Mouse (Mus musculus): ENCODE measurements around the gene Tuba3b. TPM values are rescaled to one million over a fixed set of nuclear protein-coding genes. Genes with fewer than 3 reads are reported as not detected.

Gene Tuba3b
- polyA plus RNA-seq, 1 experiment from 2014 or later = not detected

- Histone ChIP-seq H3K4me3 (no peak overlapping the region), H3K9me3 (no peaks in the 10 kb centered on the region), H3K27me3 (no peaks in the 10 kb centered on the region), H3K9ac (no peak overlapping the region), H3K36me3 (no peaks in the 10 kb centered on the region), H3K27ac (replicated peaks) (no peak overlapping the region), H3K4me2 (no peak overlapping the region), H3K4me1 (replicated peaks) (0 out of 2 replicates have a peak, but pooled peaks cover 6% of the 10 kb centered on the region)
- ATAC-seq (ENCODE audit: low FRiP score, low read depth) = no peak
- 78% methylated on average over 11 of the region's 11 CpGs for WGBS
Observed at GRCm38 (mm10) chr6:145590501-145591293, 24.9 kb upstream of the Tuba3b start.

- no peak for ATAC-seq (ENCODE audit: low FRiP score, low read depth)
- no peak overlapping the region for H3K4me2 ChIP-seq
- no peak overlapping the region for H3K4me3 ChIP-seq
- no peaks in the 10 kb centered on the region for H3K9me3 ChIP-seq
- no peaks in the 10 kb centered on the region for H3K27me3 ChIP-seq
- no peaks in the 10 kb centered on the region for H3K36me3 ChIP-seq
- H3K4me1 ChIP-seq (replicated peaks) = 0 out of 2 replicates have a peak, but pooled peaks cover 5% of the 10 kb centered on the region
- no peak overlapping the region for H3K9ac ChIP-seq
- 80% methylated on average over 1 of the region's 1 CpGs for WGBS
- no peak overlapping the region for H3K27ac ChIP-seq (replicated peaks)
Observed at GRCm38 (mm10) chr6:145591578-145591977, 24.0 kb upstream of the Tuba3b start.

GRCm38 (mm10) chr6:145592036-145592435, 23.5 kb upstream of the Tuba3b start:
- no peak for ATAC-seq (ENCODE audit: low FRiP score, low read depth)
- Histone ChIP-seq H3K36me3 (no peaks in the 10 kb centered on the region), H3K4me2 (no peak overlapping the region), H3K27me3 (no peaks in the 10 kb centered on the region), H3K9me3 (no peaks in the 10 kb centered on the region), H3K4me1 (replicated peaks) (0 out of 2 replicates have a peak, but pooled peaks cover 5% of the 10 kb centered on the region), H3K4me3 (no peak overlapping the region), H3K9ac (no peak overlapping the region), H3K27ac (replicated peaks) (0 out of 2 replicates have a peak overlapping the region, but pooled peaks have one; percentile 25)
- WGBS = 76% methylated on average over 6 of the region's 6 CpGs

GRCm38 (mm10) chr6:145592531-145592998, 23.0 kb upstream of the Tuba3b start:
- no peaks in the 10 kb centered on the region for H3K9me3 ChIP-seq
- H3K36me3 ChIP-seq = no peaks in the 10 kb centered on the region
- no peaks in the 10 kb centered on the region for H3K27me3 ChIP-seq
- no peak overlapping the region for H3K9ac ChIP-seq
- no peak overlapping the region for H3K4me3 ChIP-seq
- WGBS = 52% methylated on average over 8 of the region's 8 CpGs
- H3K4me2 ChIP-seq = no peak overlapping the region
- H3K27ac ChIP-seq (replicated peaks) = 0 out of 2 replicates have a peak overlapping the region, but pooled peaks have one; percentile 25
- H3K4me1 ChIP-seq (replicated peaks) = 0 out of 2 replicates have a peak, but pooled peaks cover 5% of the 10 kb centered on the region
- ATAC-seq (ENCODE audit: low FRiP score, low read depth) = peak; percentile 51; the same call in 1 of the 2 replicates

GRCm38 (mm10) chr6:145593991-145594390, 21.6 kb upstream of the Tuba3b start:
- H3K27ac ChIP-seq (replicated peaks) = no peak overlapping the region
- no peak for ATAC-seq (ENCODE audit: low FRiP score, low read depth)
- WGBS = 73% methylated on average over 7 of the region's 7 CpGs
- H3K36me3 ChIP-seq = no peaks in the 10 kb centered on the region
- no peaks in the 10 kb centered on the region for H3K27me3 ChIP-seq
- no peaks in the 10 kb centered on the region for H3K9me3 ChIP-seq
- no peak overlapping the region for H3K4me3 ChIP-seq
- no peak overlapping the region for H3K4me2 ChIP-seq
- 0 out of 2 replicates have a peak, but pooled peaks cover 5% of the 10 kb centered on the region for H3K4me1 ChIP-seq (replicated peaks)
- H3K9ac ChIP-seq = no peak overlapping the region

GRCm38 (mm10) chr6:145595905-145596304, 19.7 kb upstream of the Tuba3b start:
- H3K4me3 ChIP-seq = no peak overlapping the region
- no peaks in the 10 kb centered on the region for H3K36me3 ChIP-seq
- no peak overlapping the region for H3K9ac ChIP-seq
- H3K27ac ChIP-seq (replicated peaks) = no peak overlapping the region
- no peaks in the 10 kb centered on the region for H3K9me3 ChIP-seq
- no peak for ATAC-seq (ENCODE audit: low FRiP score, low read depth)
- H3K4me2 ChIP-seq = no peak overlapping the region
- 0 out of 2 replicates have a peak, but pooled peaks cover 5% of the 10 kb centered on the region for H3K4me1 ChIP-seq (replicated peaks)
- H3K27me3 ChIP-seq = no peaks in the 10 kb centered on the region
- 85% methylated on average over 4 of the region's 4 CpGs for WGBS

- H3K27ac ChIP-seq (replicated peaks) = 0 out of 2 replicates have a peak overlapping the region, but pooled peaks have one; percentile 34
- H3K4me3 ChIP-seq = no peak overlapping the region
- no peaks in the 10 kb centered on the region for H3K4me1 ChIP-seq (replicated peaks)
- 68% methylated on average over 11 of the region's 11 CpGs for WGBS
- H3K4me2 ChIP-seq = no peak overlapping the region
- H3K36me3 ChIP-seq = no peaks in the 10 kb centered on the region
- no peaks in the 10 kb centered on the region for H3K9me3 ChIP-seq
- no peak overlapping the region for H3K9ac ChIP-seq
- H3K27me3 ChIP-seq = no peaks in the 10 kb centered on the region
- ATAC-seq (ENCODE audit: low FRiP score, low read depth) = no peak
Observed at GRCm38 (mm10) chr6:145598794-145599555, 16.6 kb upstream of the Tuba3b start.

- WGBS = 22% methylated on average over 2 of the region's 2 CpGs
- Histone ChIP-seq H3K4me3 (no peak overlapping the region), H3K9ac (no peak overlapping the region), H3K9me3 (no peaks in the 10 kb centered on the region), H3K27me3 (no peaks in the 10 kb centered on the region), H3K27ac (replicated peaks) (no peak overlapping the region), H3K4me2 (no peak overlapping the region), H3K4me1 (replicated peaks) (0 out of 2 replicates have a peak, but pooled peaks cover 4% of the 10 kb centered on the region), H3K36me3 (no peaks in the 10 kb centered on the region)
- ATAC-seq (ENCODE audit: low FRiP score, low read depth) = no peak
Observed at GRCm38 (mm10) chr6:145604126-145604525, 11.4 kb upstream of the Tuba3b start.

- Histone ChIP-seq H3K4me2 (no peak overlapping the region), H3K4me3 (no peak overlapping the region), H3K36me3 (no peaks in the 10 kb centered on the region), H3K27ac (replicated peaks) (no peak overlapping the region), H3K27me3 (no peaks in the 10 kb centered on the region), H3K9ac (no peak overlapping the region), H3K9me3 (no peaks in the 10 kb centered on the region), H3K4me1 (replicated peaks) (0 out of 2 replicates have a peak, but pooled peaks cover 4% of the 10 kb centered on the region)
- no peak for ATAC-seq (ENCODE audit: low FRiP score, low read depth)
- WGBS = 78% methylated on average over 4 of the region's 4 CpGs
Observed at GRCm38 (mm10) chr6:145604648-145605047, 10.9 kb upstream of the Tuba3b start.

- Histone ChIP-seq H3K9ac (no peak overlapping the region), H3K36me3 (no peaks in the 10 kb centered on the region), H3K27ac (replicated peaks) (peak overlapping the region; percentile 56), H3K4me2 (no peak overlapping the region), H3K9me3 (no peaks in the 10 kb centered on the region), H3K4me3 (no peak overlapping the region), H3K27me3 (no peaks in the 10 kb centered on the region), H3K4me1 (replicated peaks) (0 out of 2 replicates have a peak, but pooled peaks cover 4% of the 10 kb centered on the region)
- ATAC-seq (ENCODE audit: low FRiP score, low read depth) = no peak
- WGBS = 27% methylated on average over 3 of the region's 3 CpGs
Observed at GRCm38 (mm10) chr6:145605203-145605602, 10.4 kb upstream of the Tuba3b start.

- no peak overlapping the region for H3K4me2 ChIP-seq
- H3K9me3 ChIP-seq = no peaks in the 10 kb centered on the region
- H3K36me3 ChIP-seq = no peaks in the 10 kb centered on the region
- H3K27ac ChIP-seq (replicated peaks) = no peak overlapping the region
- WGBS = 91% methylated on average over 4 of the region's 4 CpGs
- no peak for ATAC-seq (ENCODE audit: low FRiP score, low read depth)
- no peak overlapping the region for H3K4me3 ChIP-seq
- no peak overlapping the region for H3K9ac ChIP-seq
- 0 out of 2 replicates have a peak, but pooled peaks cover 4% of the 10 kb centered on the region for H3K4me1 ChIP-seq (replicated peaks)
- H3K27me3 ChIP-seq = no peaks in the 10 kb centered on the region
Observed at GRCm38 (mm10) chr6:145607746-145608145, 7.8 kb upstream of the Tuba3b start.

- ATAC-seq (ENCODE audit: low FRiP score, low read depth) = no peak
- WGBS = 89% methylated on average over 5 of the region's 5 CpGs
- Histone ChIP-seq H3K9ac (no peak overlapping the region), H3K4me2 (no peak overlapping the region), H3K27me3 (no peaks in the 10 kb centered on the region), H3K4me3 (no peak overlapping the region), H3K27ac (replicated peaks) (no peak overlapping the region), H3K9me3 (no peaks in the 10 kb centered on the region), H3K4me1 (replicated peaks) (0 out of 2 replicates have a peak, but pooled peaks cover 4% of the 10 kb centered on the region), H3K36me3 (no peaks in the 10 kb centered on the region)
Observed at GRCm38 (mm10) chr6:145608693-145609092, 6.9 kb upstream of the Tuba3b start.
